In the genomic region with DNA sequence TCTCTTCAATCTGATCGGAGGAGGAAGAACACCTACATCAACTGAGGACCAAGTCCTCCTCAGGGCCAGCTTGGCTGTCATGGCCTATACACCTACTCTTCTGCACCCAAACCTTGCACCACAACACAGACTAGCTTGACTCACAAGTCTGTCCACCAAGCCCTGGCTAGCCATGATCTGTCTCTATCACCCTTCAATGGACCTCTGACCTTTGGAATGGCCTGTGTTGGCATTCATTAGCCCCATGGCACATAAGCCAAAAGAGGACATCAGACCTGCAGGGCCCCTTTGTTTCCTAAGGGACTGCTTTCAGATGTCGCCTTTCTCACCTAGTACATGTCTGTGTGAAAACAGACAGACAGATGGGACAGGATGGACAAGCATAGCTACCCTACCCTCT, we compare ENCODE assay signal across 9 mouse cellular contexts. TPM values are rescaled to one million over a fixed set of nuclear protein-coding genes. Genes with fewer than 3 reads are reported as not detected.
DNase-seq lines count a peak whose midpoint lies in the region; ATAC-seq lines count a peak whose summit lies in the region.
"Had no signal": no experiment of that assay in that cellular context is flagged by ENCODE, and none has a peak within 500 bp of the region (broad histone marks: within the 10 kb centered on the region; RNA-seq: fewer than 3 reads in every experiment).

No protein-coding gene starts in this region.

- H3K36me3 ChIP-seq in forebrain, embryonic 10.5 days (replicated peaks): peaks cover 75% of the 10 kb centered on the region
- peaks cover 4% of the 10 kb centered on the region; the same call in 1 of the 2 replicates for H3K36me3 ChIP-seq in forebrain, embryonic 11.5 days (ENCODE audit: control insufficient read depth, insufficient read depth, low read length)
- H3K36me3 ChIP-seq in hindbrain, embryonic 13.5 days: peaks cover 16% of the 10 kb centered on the region
- peaks cover 24% of the 10 kb centered on the region for H3K36me3 ChIP-seq in liver, embryonic 13.5 days

- intact Hi-C loops in left cerebral cortex, postnatal 10 days (cut with DNase I): loop anchor here (5.0 kb wide), 1 partner anchor 41 kb away; no protein-coding TSS in a partner anchor

- H3K9me3 ChIP-seq in forebrain, embryonic 10.5 days: no peaks in the 10 kb centered on the region
- no peaks in the 10 kb centered on the region for H3K9me3 ChIP-seq in forebrain, embryonic 11.5 days (ENCODE audit: control insufficient read depth, low read length)
- H3K9me3 ChIP-seq in hindbrain, embryonic 13.5 days: no peaks in the 10 kb centered on the region
- H3K9me3 ChIP-seq in liver, embryonic 13.5 days (replicated peaks): no peaks in the 10 kb centered on the region
- H3K9me3 ChIP-seq: lung, embryonic 15.5 days had no signal

- H3K27ac ChIP-seq in forebrain, embryonic 10.5 days: peak overlapping the region; percentile 79
- H3K27ac ChIP-seq in forebrain, embryonic 11.5 days (ENCODE audit: low read depth, low read length): no peak overlapping the region
- H3K27ac ChIP-seq in hindbrain, embryonic 13.5 days: peak overlapping the region; percentile 85
- peak overlapping the region; percentile 87 for H3K27ac ChIP-seq in liver, embryonic 13.5 days

- WGBS in forebrain, embryonic 10.5 days: 75% methylated on average over 2 of the region's 2 CpGs
- WGBS in forebrain, embryonic 11.5 days: 96% methylated on average over 2 of the region's 2 CpGs
- WGBS in hindbrain, embryonic 13.5 days: 94% methylated on average over 2 of the region's 2 CpGs
- 91% methylated on average over 2 of the region's 2 CpGs for WGBS in liver, embryonic 13.5 days (ENCODE audit: insufficient replicate concordance)

- peaks cover 26% of the 10 kb centered on the region for H3K4me1 ChIP-seq in forebrain, embryonic 10.5 days
- no peaks in the 10 kb centered on the region; the same call in 1 of the 2 replicates for H3K4me1 ChIP-seq in forebrain, embryonic 11.5 days (replicated peaks; ENCODE audit: control insufficient read depth, insufficient read depth, low read length)
- peaks cover 19% of the 10 kb centered on the region for H3K4me1 ChIP-seq in hindbrain, embryonic 13.5 days (replicated peaks)
- H3K4me1 ChIP-seq in liver, embryonic 13.5 days (replicated peaks): peaks cover 85% of the 10 kb centered on the region

- H3K4me3 ChIP-seq in forebrain, embryonic 10.5 days: no peak overlapping the region
- no peak overlapping the region for H3K4me3 ChIP-seq in forebrain, embryonic 11.5 days (ENCODE audit: low read depth, low read length)
- no peak overlapping the region for H3K4me3 ChIP-seq in hindbrain, embryonic 13.5 days
- H3K4me3 ChIP-seq in liver, embryonic 13.5 days (replicated peaks): no peak overlapping the region
- H3K4me3 ChIP-seq: lung, embryonic 15.5 days had no signal

- no peak for ATAC-seq in forebrain, embryonic 11.5 days (replicated peaks; ENCODE audit: low FRiP score)
- ATAC-seq in hindbrain, embryonic 13.5 days (ENCODE audit: low FRiP score): no peak
- ATAC-seq in liver, embryonic 13.5 days (ENCODE audit: low read depth): no peak

- DNase-seq in forebrain, embryonic 10.5 days (ENCODE audit: extremely low spot score, low spot score): no peak
- no peak for DNase-seq in forebrain, embryonic 11.5 days (ENCODE audit: low spot score)
- DNase-seq in 416B (ENCODE audit: low read depth): peak; percentile 26
- DNase-seq in liver, embryonic 13.5 days: no peak
- DNase-seq in left cerebral cortex, postnatal 10 days (ENCODE audit: extremely low spot score in 1 of 2, low spot score in 2 of 2): no peak
- DNase-seq in lung, postnatal 25 days (ENCODE audit: low spot score): no peak
- no peak for DNase-seq in spleen, adult 12 weeks (ENCODE audit: low spot score)

- H3K27me3 ChIP-seq in forebrain, embryonic 10.5 days (ENCODE audit: poor library complexity, severe bottlenecking): no peaks in the 10 kb centered on the region
- no peaks in the 10 kb centered on the region for H3K27me3 ChIP-seq in forebrain, embryonic 11.5 days (ENCODE audit: control insufficient read depth, insufficient read depth, low read length)
- H3K27me3 ChIP-seq in hindbrain, embryonic 13.5 days: no peaks in the 10 kb centered on the region
- no peaks in the 10 kb centered on the region for H3K27me3 ChIP-seq in liver, embryonic 13.5 days
- H3K27me3 ChIP-seq: lung, embryonic 15.5 days had no signal

- no peak overlapping the region for H3K4me2 ChIP-seq in forebrain, embryonic 11.5 days (ENCODE audit: low read depth, low read length, severe bottlenecking)
- no peak overlapping the region for H3K4me2 ChIP-seq in hindbrain, embryonic 13.5 days
- H3K4me2 ChIP-seq in liver, embryonic 13.5 days: peak overlapping the region; percentile 55

- H3K9ac ChIP-seq in forebrain, embryonic 11.5 days (ENCODE audit: low read length): no peak overlapping the region
- peak overlapping the region; percentile 44 for H3K9ac ChIP-seq in hindbrain, embryonic 13.5 days
- peak overlapping the region; percentile 61 for H3K9ac ChIP-seq in liver, embryonic 13.5 days
- H3K9ac ChIP-seq: lung, embryonic 15.5 days had no signal

RNA-seq across cellular contexts. Expression of a gene that starts 18.6 kb away (rescaled TPM):
- 3.8 and 5.1 TPM in 2 replicates for polyA plus RNA-seq in forebrain, embryonic 10.5 days (2016; fragmentation: Nextera tagmentation; extraction: Ambion mirVana)
- polyA plus RNA-seq in forebrain, embryonic 11.5 days (2014; fragmentation: Nextera tagmentation; extraction: Ambion mirVana): 4.0 and 4.4 TPM in 2 replicates
- 12.3 and 12.8 TPM in 2 replicates for polyA plus RNA-seq in hindbrain, embryonic 13.5 days (2015; fragmentation: Nextera tagmentation; extraction: Ambion mirVana)
- polyA plus RNA-seq in liver, embryonic 13.5 days (2015; fragmentation: Nextera tagmentation; extraction: Ambion mirVana): 0.74 and 0.81 TPM in 2 replicates
- 10 to 100 TPM; 16.9 to 17.5 TPM for total RNA-seq in left cerebral cortex, postnatal 10 days (2021)

RNA-seq across cellular contexts. Expression of a gene that starts 18.8 kb away (rescaled TPM):
- polyA plus RNA-seq in forebrain, embryonic 10.5 days (2016; fragmentation: Nextera tagmentation; extraction: Ambion mirVana): 165 and 170 TPM in 2 replicates
- polyA plus RNA-seq in forebrain, embryonic 11.5 days (2014; fragmentation: Nextera tagmentation; extraction: Ambion mirVana): 153 and 155 TPM in 2 replicates
- polyA plus RNA-seq in hindbrain, embryonic 13.5 days (2015; fragmentation: Nextera tagmentation; extraction: Ambion mirVana): 187 and 198 TPM in 2 replicates
- 109 and 114 TPM in 2 replicates for polyA plus RNA-seq in liver, embryonic 13.5 days (2015; fragmentation: Nextera tagmentation; extraction: Ambion mirVana)
- total RNA-seq in left cerebral cortex, postnatal 10 days (2021): 100 to 1,000 TPM; 111 to 119 TPM

RNA-seq across cellular contexts. Expression of a gene that starts 19.2 kb away (rescaled TPM):
- 5.1 and 5.3 TPM in 2 replicates for polyA plus RNA-seq in forebrain, embryonic 10.5 days (2016; fragmentation: Nextera tagmentation; extraction: Ambion mirVana)
- 5.2 and 6.0 TPM in 2 replicates for polyA plus RNA-seq in forebrain, embryonic 11.5 days (2014; fragmentation: Nextera tagmentation; extraction: Ambion mirVana)
- 3.4 and 4.5 TPM in 2 replicates for polyA plus RNA-seq in hindbrain, embryonic 13.5 days (2015; fragmentation: Nextera tagmentation; extraction: Ambion mirVana)
- polyA plus RNA-seq in liver, embryonic 13.5 days (2015; fragmentation: Nextera tagmentation; extraction: Ambion mirVana): 2.4 and 2.5 TPM in 2 replicates
- under 1 TPM; 0.26 to 0.53 TPM for total RNA-seq in left cerebral cortex, postnatal 10 days (2021)

RNA-seq across cellular contexts. Expression of a gene that starts 33.7 kb away (rescaled TPM):
- polyA plus RNA-seq in forebrain, embryonic 10.5 days (2016; fragmentation: Nextera tagmentation; extraction: Ambion mirVana): 0.36 and 0.53 TPM in 2 replicates
- 0.20 and 0.35 TPM in 2 replicates for polyA plus RNA-seq in forebrain, embryonic 11.5 days (2014; fragmentation: Nextera tagmentation; extraction: Ambion mirVana)
- 3.5 and 3.6 TPM in 2 replicates for polyA plus RNA-seq in hindbrain, embryonic 13.5 days (2015; fragmentation: Nextera tagmentation; extraction: Ambion mirVana)
- polyA plus RNA-seq in liver, embryonic 13.5 days (2015; fragmentation: Nextera tagmentation; extraction: Ambion mirVana): 0.03 and 0.09 TPM in 2 replicates
- 1 to 10 TPM; 2.5 to 2.6 TPM for total RNA-seq in left cerebral cortex, postnatal 10 days (2021)
